Mouse (Mus musculus) retina, postnatal 1 day (tissue): ENCODE measurements around the gene Zbtb18.
"Not testable (repeated sequence)": the region's sequence is repeated elsewhere in the genome, so short reads cannot be mapped to it uniquely, and the experiment has no call there.

ENCODE experiments used
- DNase-seq: peaks from one replicate; pipeline ENCODE4 v3.0.0-alpha.2; 2012

The Zbtb18 gene

GRCm38 (mm10) chr1:177447541-177448111 lies 5.5 kb downstream of the Zbtb18 start:
- DNase-seq = peak; percentile 50

- no peak for DNase-seq
Measured at GRCm38 (mm10) chr1:177448121-177448561, 6.0 kb downstream of the Zbtb18 start.

GRCm38 (mm10) chr1:177448921-177449320 lies 6.8 kb downstream of the Zbtb18 start:
- no peak for DNase-seq

GRCm38 (mm10) chr1:177449857-177450256 lies 7.7 kb downstream of the Zbtb18 start:
- not testable (repeated sequence) for DNase-seq

GRCm38 (mm10) chr1:177451041-177451440 lies 8.9 kb downstream of the Zbtb18 start:
- no peak for DNase-seq

GRCm38 (mm10) chr1:177451991-177452431 lies 9.9 kb downstream of the Zbtb18 start:
- DNase-seq = no peak

- DNase-seq = no peak
Measured at GRCm38 (mm10) chr1:177452987-177453386, 10.8 kb downstream of the Zbtb18 start.

GRCm38 (mm10) chr1:177453806-177454205 lies 11.7 kb downstream of the Zbtb18 start:
- no peak for DNase-seq

GRCm38 (mm10) chr1:177454492-177454891 lies 12.3 kb downstream of the Zbtb18 start:
- no peak for DNase-seq

- no peak for DNase-seq
Measured at GRCm38 (mm10) chr1:177455466-177455865, 13.3 kb downstream of the Zbtb18 start.

GRCm38 (mm10) chr1:177456208-177456607 lies 14.1 kb downstream of the Zbtb18 start:
- DNase-seq = no peak

GRCm38 (mm10) chr1:177456772-177457171 lies 14.6 kb downstream of the Zbtb18 start:
- no peak for DNase-seq

- DNase-seq = no peak
Measured at GRCm38 (mm10) chr1:177457981-177458380, 15.8 kb downstream of the Zbtb18 start.

GRCm38 (mm10) chr1:177458456-177459389 lies 16.6 kb downstream of the Zbtb18 start:
- DNase-seq = peak; percentile 61

- no peak for DNase-seq
Measured at GRCm38 (mm10) chr1:177459536-177459935, 17.4 kb downstream of the Zbtb18 start.

- DNase-seq = no peak
Measured at GRCm38 (mm10) chr1:177467150-177467549, 25.0 kb downstream of the Zbtb18 start.

GRCm38 (mm10) chr1:177468436-177468835 lies 26.3 kb downstream of the Zbtb18 start:
- no peak for DNase-seq

- DNase-seq = no peak
Measured at GRCm38 (mm10) chr1:177470091-177470490, 27.9 kb downstream of the Zbtb18 start.

GRCm38 (mm10) chr1:177470951-177471350 lies 28.8 kb downstream of the Zbtb18 start:
- DNase-seq = no peak

GRCm38 (mm10) chr1:177475542-177476197 lies 33.5 kb downstream of the Zbtb18 start:
- no peak for DNase-seq

- DNase-seq = no peak
Measured at GRCm38 (mm10) chr1:177478578-177478977, 36.4 kb downstream of the Zbtb18 start.

- DNase-seq = no peak
Measured at GRCm38 (mm10) chr1:177479356-177480004, 37.3 kb downstream of the Zbtb18 start.

GRCm38 (mm10) chr1:177483612-177484011 lies 41.5 kb downstream of the Zbtb18 start:
- DNase-seq = no peak
